Mouse (Mus musculus) liver, embryonic 12.5 days (tissue): Measurements from ENCODE around the gene Prdm9. TPM values are rescaled to one million over a fixed set of nuclear protein-coding genes. Genes with fewer than 3 reads are reported as not detected.
A peak's percentile ranks its signal among the peaks of the same experiment; 100 is the strongest.

Experiments
- ATAC-seq: fragments of 200-750 bp; cut with Nextera tagmentation; 2 replicates; pipeline ENCODE4 v1.8.0; 2017; ENCODE audit warnings: moderate number of reproducible peaks, mild to moderate bottlenecking, moderate library complexity
- H3K27ac ChIP-seq: fragments of 300-500 bp; sonication (generic); 2 replicates; pipeline ENCODE4 v1.5.1; 2016; ENCODE audit warnings: mild to moderate bottlenecking
- H3K27me3 ChIP-seq: fragments of 300-500 bp; sonication (generic); replicated peaks from 2 replicates; pipeline ENCODE4 v1.6.1; 2016; ENCODE audit warnings: mild to moderate bottlenecking, moderate library complexity
- H3K36me3 ChIP-seq: fragments of 300-500 bp; sonication (generic); 2 replicates; pipeline ENCODE4 v1.6.1; 2016; ENCODE audit warnings: mild to moderate bottlenecking, moderate library complexity
- H3K4me1 ChIP-seq: fragments of 300-500 bp; sonication (generic); 2 replicates; pipeline ENCODE4 v1.6.1; 2016
- H3K4me2 ChIP-seq: fragments of 300-500 bp; sonication (generic); 2 replicates; pipeline ENCODE4 v1.6.1; 2016; ENCODE audit warnings: mild to moderate bottlenecking, moderate library complexity
- H3K4me3 ChIP-seq: fragments of 300-500 bp; sonication (generic); 2 replicates; pipeline ENCODE4 v1.5.1; 2016; ENCODE audit warnings: mild to moderate bottlenecking, moderate library complexity
- H3K9ac ChIP-seq: fragments of 300-500 bp; sonication (generic); 2 replicates; pipeline ENCODE4 v1.6.1; 2016; ENCODE audit warnings: mild to moderate bottlenecking, moderate library complexity
- H3K9me3 ChIP-seq: fragments of 300-500 bp; sonication (generic); replicated peaks from 2 replicates; pipeline ENCODE4 v1.6.1; 2016; ENCODE audit warnings: mild to moderate bottlenecking, moderate library complexity
- WGBS: fragments of 180-500 bp; shearing (Covaris S2); methylation state at CpG from one replicate; pipeline ENCODE4 v1.1.7; 2016; ENCODE audit not compliant: insufficient replicate concordance; 5-methylcytosine and 5-hydroxymethylcytosine counted together
- polyA plus RNA-seq: library from polyadenylated mRNA; unstranded; fragments of >200 nt; fragmentation: Nextera tagmentation; extraction: Ambion mirVana; gene quantifications from 2 replicates; pipeline ENCODE4 v1.2.1, GENCODE M21; 2016

The Prdm9 gene
- polyA plus RNA-seq = 0.80 and 0.83 TPM in 2 replicates

DNA sequence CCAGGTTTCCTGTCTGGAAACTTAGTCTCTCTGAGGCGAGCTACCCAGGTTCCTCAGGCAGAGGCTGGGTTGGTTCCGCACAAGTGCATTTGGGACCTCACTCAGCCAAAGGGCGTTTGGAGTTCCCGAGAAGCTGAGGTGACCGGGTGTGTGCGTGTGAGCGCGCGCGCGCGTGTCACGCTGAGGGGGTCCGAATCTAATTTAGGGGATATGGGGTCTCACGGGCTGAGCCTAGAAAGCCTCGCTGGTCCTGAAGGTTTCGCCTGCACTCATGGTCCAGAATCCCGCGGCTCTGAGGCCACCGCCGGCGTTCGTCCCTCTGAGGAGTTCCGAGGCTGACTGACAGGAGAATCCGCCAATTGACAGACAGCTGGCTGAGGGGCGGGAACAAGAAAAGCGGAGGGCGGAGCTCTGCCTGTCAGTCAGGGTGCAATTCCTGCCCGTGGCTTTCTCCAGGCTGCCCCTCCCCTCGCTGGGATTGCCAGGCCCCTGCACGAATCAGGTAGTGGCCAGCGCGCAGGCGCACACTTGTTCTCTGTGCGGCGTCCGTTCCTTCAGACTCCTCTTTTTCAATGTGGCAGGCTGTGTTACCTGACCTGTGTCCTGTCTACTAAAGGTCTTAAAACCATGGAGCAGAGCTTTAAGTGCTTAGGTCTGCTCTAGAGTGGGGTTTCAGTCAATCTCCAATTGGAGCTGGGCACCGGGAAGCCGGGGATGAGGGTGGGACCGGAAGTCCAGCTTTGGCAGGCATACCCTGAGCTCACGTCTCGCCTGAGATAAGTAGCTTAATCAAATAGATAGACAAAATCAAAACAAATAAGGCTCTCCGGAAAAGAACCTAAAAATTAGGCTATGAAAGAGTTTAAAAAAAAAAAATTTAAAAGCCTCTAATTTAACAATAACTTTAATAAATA lies at the start of gene Prdm9:
TSS of gene Prdm9 (minus strand) at position 341 of the 914 bp plus-strand sequence.
- ATAC-seq = peak; percentile 99
- H3K4me2 ChIP-seq = peak within 1 kb of the TSS; percentile 92
- under 1% methylated on average over 43 of the region's 43 CpGs for WGBS
- peak within 1 kb of the TSS; percentile 81 for H3K27ac ChIP-seq
- peaks cover 13% of the 10 kb centered on the region for H3K4me1 ChIP-seq
- no peaks in the 10 kb centered on the region for H3K36me3 ChIP-seq
- H3K9me3 ChIP-seq = no peaks in the 10 kb centered on the region
- peak within 1 kb of the TSS; percentile 73 for H3K4me3 ChIP-seq
- H3K9ac ChIP-seq = peak within 1 kb of the TSS; percentile 71
- H3K27me3 ChIP-seq = peaks cover 11% of the 10 kb centered on the region

DNA sequence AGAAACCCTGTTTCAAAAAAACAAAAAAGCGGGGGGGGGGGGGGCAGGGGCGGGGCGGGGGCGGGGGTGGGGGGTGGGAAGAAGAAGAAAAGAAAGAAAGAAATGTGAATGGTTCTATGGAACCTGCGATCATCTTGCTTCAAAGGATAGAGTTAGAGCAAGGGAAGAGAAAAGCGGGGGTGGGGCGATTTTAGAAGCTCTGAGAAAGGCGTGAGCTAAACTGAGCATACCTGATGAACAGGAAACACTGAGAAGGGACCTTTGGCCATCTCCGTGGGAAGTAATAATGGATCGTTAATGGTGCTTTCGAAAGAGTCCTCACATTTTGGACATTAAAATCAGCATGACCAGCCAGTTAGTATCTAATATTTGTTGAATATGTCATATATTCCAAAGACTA lies 35.3 kb upstream of the Prdm9 start:
- no peaks in the 10 kb centered on the region for H3K9me3 ChIP-seq
- H3K4me2 ChIP-seq = no peak overlapping the region
- no peak overlapping the region for H3K27ac ChIP-seq
- H3K4me3 ChIP-seq = no peak overlapping the region
- H3K9ac ChIP-seq = no peak overlapping the region
- ATAC-seq = no peak
- H3K4me1 ChIP-seq = no peaks in the 10 kb centered on the region
- no peaks in the 10 kb centered on the region for H3K36me3 ChIP-seq
- H3K27me3 ChIP-seq = no peaks in the 10 kb centered on the region
- 74% methylated on average over 9 of the region's 11 CpGs for WGBS

- H3K4me1 ChIP-seq = no peaks in the 10 kb centered on the region
- no peaks in the 10 kb centered on the region for H3K27me3 ChIP-seq
- no peak overlapping the region for H3K9ac ChIP-seq
- no peak overlapping the region for H3K4me2 ChIP-seq
- no peak overlapping the region for H3K4me3 ChIP-seq
- no peaks in the 10 kb centered on the region for H3K36me3 ChIP-seq
- H3K9me3 ChIP-seq = 0 out of 2 replicates have a peak, but pooled peaks cover 3% of the 10 kb centered on the region
- ATAC-seq = no peak
- H3K27ac ChIP-seq = no peak overlapping the region
- 63% methylated on average over 7 of the region's 7 CpGs for WGBS
Measured at GRCm38 (mm10) chr17:15591216-15591881, 27.2 kb upstream of the Prdm9 start.

GRCm38 (mm10) chr17:15588116-15588515 lies 24.0 kb upstream of the Prdm9 start:
- Histone ChIP-seq H3K4me2 (no peak overlapping the region), H3K9me3 (no peaks in the 10 kb centered on the region), H3K4me1 (no peaks in the 10 kb centered on the region), H3K27me3 (no peaks in the 10 kb centered on the region), H3K4me3 (no peak overlapping the region), H3K9ac (no peak overlapping the region), H3K36me3 (no peaks in the 10 kb centered on the region), H3K27ac (no peak overlapping the region)
- no peak for ATAC-seq
- WGBS = 78% methylated on average over 2 of the region's 2 CpGs

- WGBS = 25% methylated on average over 4 of the region's 4 CpGs
- Histone ChIP-seq H3K4me1 (no peaks in the 10 kb centered on the region), H3K27me3 (no peaks in the 10 kb centered on the region), H3K27ac (no peak overlapping the region), H3K9me3 (no peaks in the 10 kb centered on the region), H3K9ac (no peak overlapping the region), H3K4me3 (no peak overlapping the region), H3K36me3 (no peaks in the 10 kb centered on the region), H3K4me2 (no peak overlapping the region)
- no peak for ATAC-seq
Measured at GRCm38 (mm10) chr17:15585691-15586090, 21.5 kb upstream of the Prdm9 start.

GRCm38 (mm10) chr17:15583071-15583470 lies 18.9 kb upstream of the Prdm9 start:
- peaks cover 16% of the 10 kb centered on the region for H3K27me3 ChIP-seq

DNA sequence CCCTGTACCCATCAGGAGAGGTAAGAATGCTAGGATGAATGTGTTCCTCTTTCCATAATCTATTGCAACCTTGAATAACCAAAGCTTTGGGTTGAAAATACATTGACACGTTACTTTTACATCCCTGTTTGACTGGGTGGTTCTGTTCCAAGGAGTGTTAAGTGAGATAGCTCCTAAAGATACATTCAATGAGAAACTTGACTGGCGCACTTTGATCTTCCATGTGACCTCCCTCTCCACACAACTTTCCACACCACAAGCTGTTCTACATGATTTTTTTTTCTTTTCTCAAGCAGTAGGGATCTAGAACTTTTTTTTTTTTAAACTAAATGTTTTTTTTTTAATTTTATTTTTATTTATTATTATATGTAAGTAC lies 15.9 kb upstream of the Prdm9 start:
- Histone ChIP-seq H3K27me3 (peaks cover 45% of the 10 kb centered on the region), H3K4me3 (no peak overlapping the region)
- WGBS = 62% methylated on average over 2 of the region's 2 CpGs

More at GRCm38 (mm10) chr17:15583071-15583470, 18.9 kb upstream of the Prdm9 start:
- Histone ChIP-seq H3K4me1 (no peaks in the 10 kb centered on the region), H3K36me3 (no peaks in the 10 kb centered on the region), H3K9me3 (no peaks in the 10 kb centered on the region), H3K27ac (no peak overlapping the region), H3K4me2 (no peak overlapping the region), H3K9ac (no peak overlapping the region), H3K4me3 (no peak overlapping the region)
- 51% methylated on average over 7 of the region's 7 CpGs for WGBS
- no peak for ATAC-seq

GRCm38 (mm10) chr17:15579410-15580071 lies 15.4 kb upstream of the Prdm9 start:
- Histone ChIP-seq H3K36me3 (no peaks in the 10 kb centered on the region), H3K9me3 (no peaks in the 10 kb centered on the region), H3K4me1 (no peaks in the 10 kb centered on the region), H3K27me3 (peaks cover 46% of the 10 kb centered on the region), H3K27ac (no peak overlapping the region), H3K4me3 (no peak overlapping the region), H3K4me2 (no peak overlapping the region), H3K9ac (no peak overlapping the region)
- WGBS = 36% methylated on average over 7 of the region's 7 CpGs
- no peak for ATAC-seq

More for the DNA sequence above, 15.9 kb upstream of the Prdm9 start:
- H3K9me3 ChIP-seq = no peaks in the 10 kb centered on the region
- no peak overlapping the region for H3K27ac ChIP-seq
- ATAC-seq = no peak
- no peak overlapping the region for H3K9ac ChIP-seq
- no peaks in the 10 kb centered on the region for H3K4me1 ChIP-seq
- no peaks in the 10 kb centered on the region for H3K36me3 ChIP-seq
- no peak overlapping the region for H3K4me2 ChIP-seq

DNA sequence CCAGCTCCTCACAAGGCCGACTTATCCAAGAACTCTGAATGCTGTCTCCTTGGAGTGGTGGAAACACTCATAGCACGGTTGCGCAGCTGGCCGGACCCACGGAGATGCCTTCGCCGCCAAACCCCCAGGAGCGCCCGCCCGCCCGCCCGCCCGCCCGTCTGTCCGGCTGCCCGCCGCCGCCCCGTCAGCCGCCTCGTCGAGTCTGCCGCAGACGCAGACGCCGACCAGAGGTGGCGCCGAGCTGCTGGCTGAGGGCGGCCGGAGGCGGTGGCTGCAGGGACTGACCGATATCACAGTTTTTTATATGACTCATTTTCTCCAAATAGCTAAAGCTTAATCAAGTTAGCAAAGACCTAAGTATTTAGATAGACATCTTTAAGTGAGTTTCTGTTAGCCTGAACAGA lies 13.1 kb upstream of the Prdm9 start:
- WGBS = under 1% methylated on average over 32 of the region's 32 CpGs

GRCm38 (mm10) chr17:15575056-15575455 lies 10.9 kb upstream of the Prdm9 start:
- H3K4me3 ChIP-seq = no peak overlapping the region
- H3K4me2 ChIP-seq = no peak overlapping the region
- H3K9ac ChIP-seq = no peak overlapping the region
- H3K36me3 ChIP-seq = no peaks in the 10 kb centered on the region
- 40% methylated on average over 1 of the region's 1 CpGs for WGBS
- no peaks in the 10 kb centered on the region for H3K9me3 ChIP-seq
- H3K27me3 ChIP-seq = peaks cover 51% of the 10 kb centered on the region
- no peaks in the 10 kb centered on the region; the same call in 1 of the 2 replicates for H3K4me1 ChIP-seq
- H3K27ac ChIP-seq = no peak overlapping the region
- ATAC-seq = no peak

More for the DNA sequence above, 13.1 kb upstream of the Prdm9 start:
- peaks cover 51% of the 10 kb centered on the region for H3K27me3 ChIP-seq
- peak overlapping the region; percentile 21 for H3K4me3 ChIP-seq
- peak overlapping the region; percentile 57 for H3K4me2 ChIP-seq
- no peak overlapping the region for H3K9ac ChIP-seq
- no peaks in the 10 kb centered on the region; the same call in 1 of the 2 replicates for H3K4me1 ChIP-seq
- no peak for ATAC-seq
- no peaks in the 10 kb centered on the region for H3K9me3 ChIP-seq
- H3K27ac ChIP-seq = no peak overlapping the region
- no peaks in the 10 kb centered on the region for H3K36me3 ChIP-seq

- H3K4me1 ChIP-seq = peaks cover 13% of the 10 kb centered on the region
- H3K9me3 ChIP-seq = no peaks in the 10 kb centered on the region
- H3K27ac ChIP-seq = no peak overlapping the region
- H3K36me3 ChIP-seq = no peaks in the 10 kb centered on the region
- no peak overlapping the region for H3K4me3 ChIP-seq
- no peak for ATAC-seq
- WGBS = 55% methylated on average over 5 of the region's 5 CpGs
- no peak overlapping the region for H3K9ac ChIP-seq
- no peak overlapping the region for H3K4me2 ChIP-seq
- H3K27me3 ChIP-seq = peaks cover 11% of the 10 kb centered on the region
Measured at GRCm38 (mm10) chr17:15566908-15567307, 2.8 kb upstream of the Prdm9 start.

DNA sequence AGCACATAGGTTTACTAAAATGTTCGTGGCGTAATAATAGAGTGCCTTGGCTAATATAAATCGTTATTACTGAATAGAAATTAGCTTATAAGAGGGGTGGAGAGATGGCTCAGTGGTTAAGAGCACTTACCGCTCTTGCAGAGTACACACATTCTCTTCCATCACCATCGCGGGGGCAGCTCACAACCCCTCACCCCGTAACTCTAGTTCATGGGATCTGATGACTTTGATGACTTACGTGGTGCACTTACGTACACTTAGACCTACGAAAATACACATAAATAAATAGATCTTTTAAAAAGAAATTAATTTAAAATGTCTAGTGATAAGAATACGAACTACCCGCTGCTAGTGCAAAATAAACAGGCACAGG lies 760 bp upstream of the Prdm9 start:
- Histone ChIP-seq H3K4me1 (peaks cover 13% of the 10 kb centered on the region), H3K4me2 (peak overlapping the region; percentile 92), H3K9me3 (no peaks in the 10 kb centered on the region), H3K4me3 (peak overlapping the region; percentile 73), H3K9ac (no peak overlapping the region), H3K27ac (no peak overlapping the region), H3K27me3 (peaks cover 11% of the 10 kb centered on the region), H3K36me3 (no peaks in the 10 kb centered on the region)
- 42% methylated on average over 12 of the region's 12 CpGs for WGBS
- ATAC-seq = no peak
